Mouse (Mus musculus) layer of hippocampus, adult 9-10 months (tissue): ENCODE results near the gene Olfr267.

ENCODE experiments used
- DNase-seq: peaks from one replicate; pipeline ENCODE4 v3.0.0; 2022; ENCODE audit warnings: low spot score

Olfr267 gene

DNA sequence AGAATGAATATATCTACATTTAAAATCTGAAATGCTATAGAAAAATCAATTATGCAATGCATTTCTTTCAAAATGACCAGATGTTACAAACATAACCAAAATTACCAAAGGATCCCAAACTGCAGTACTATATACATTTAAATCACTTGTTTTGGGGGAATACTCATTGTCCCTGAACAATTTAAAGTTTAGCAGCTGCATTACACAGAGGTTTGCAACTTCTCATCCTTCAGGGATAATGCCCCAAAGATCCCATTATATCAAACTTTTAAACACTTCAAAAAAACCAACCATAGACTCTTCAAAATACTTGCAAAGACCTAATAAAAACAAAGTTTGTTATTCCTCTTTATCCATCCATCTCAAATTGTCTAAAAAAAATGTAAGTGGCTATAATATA, at the start of gene Olfr267:
TSS of gene Olfr267 (minus strand) at position 101 of the 400 bp plus-strand sequence.
- no peak for DNase-seq

DNA sequence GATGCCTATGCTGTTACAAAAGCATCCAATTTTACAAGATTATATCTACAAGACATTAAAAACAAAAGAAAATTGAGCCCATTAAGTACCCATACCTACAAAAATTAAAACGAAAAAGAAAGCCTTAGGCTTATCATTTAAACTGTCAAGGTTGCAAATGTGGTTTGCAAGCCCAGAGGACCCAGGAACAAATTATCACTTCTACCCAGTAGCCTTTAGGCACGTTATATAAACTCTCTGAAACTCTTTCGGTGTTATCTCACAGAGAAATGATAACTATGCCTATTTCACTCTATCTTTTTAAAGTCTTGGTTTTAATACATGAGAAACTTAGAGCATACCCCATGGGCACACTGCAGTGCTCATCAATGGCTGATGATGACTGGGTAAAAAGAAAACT, 45.4 kb upstream of the Olfr267 start:
- DNase-seq: no peak

DNA sequence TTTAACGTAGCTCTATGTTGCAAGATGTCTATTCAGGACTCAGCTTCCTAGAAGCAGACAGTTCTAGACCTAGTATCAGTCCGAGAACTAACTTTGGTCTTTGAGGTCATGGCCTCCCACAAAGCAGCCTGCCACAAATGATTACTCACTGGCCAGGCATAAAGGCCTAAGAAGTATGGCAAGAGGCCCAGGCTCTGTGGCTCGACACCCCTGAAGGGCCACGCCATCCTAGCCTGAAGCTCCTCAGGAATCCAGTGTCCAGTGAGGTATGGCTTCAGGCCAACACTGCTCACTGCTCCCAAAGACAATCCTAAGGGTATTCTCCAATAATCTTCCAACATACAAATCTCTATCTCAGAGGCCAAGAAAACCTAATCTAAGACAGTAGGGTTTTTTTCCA, 38.4 kb upstream of the Olfr267 start:
- no peak for DNase-seq

DNA sequence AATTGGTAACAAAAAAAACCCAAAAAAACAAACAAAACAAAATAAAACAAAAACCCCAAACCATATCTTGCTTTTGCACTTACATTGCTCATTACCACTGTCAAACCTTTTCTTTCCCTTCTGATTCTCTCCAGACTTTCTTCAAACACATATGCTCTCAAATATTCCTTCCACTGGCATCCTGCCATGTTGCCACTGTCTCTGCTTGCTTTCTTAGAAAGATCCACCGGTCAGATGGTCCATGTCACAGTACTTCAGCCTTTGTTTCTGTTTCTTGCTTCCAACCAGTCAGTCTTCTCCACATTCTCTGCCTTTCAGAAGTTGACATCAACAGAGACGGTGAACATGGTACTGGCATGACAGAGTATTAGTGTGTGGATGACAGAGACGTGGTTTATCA, 857 bp downstream of the Olfr267 start:
- no peak for DNase-seq

GRCm38 (mm10) chr4:58763417-58763816, 24.1 kb downstream of the Olfr267 start:
- no peak for DNase-seq

DNA sequence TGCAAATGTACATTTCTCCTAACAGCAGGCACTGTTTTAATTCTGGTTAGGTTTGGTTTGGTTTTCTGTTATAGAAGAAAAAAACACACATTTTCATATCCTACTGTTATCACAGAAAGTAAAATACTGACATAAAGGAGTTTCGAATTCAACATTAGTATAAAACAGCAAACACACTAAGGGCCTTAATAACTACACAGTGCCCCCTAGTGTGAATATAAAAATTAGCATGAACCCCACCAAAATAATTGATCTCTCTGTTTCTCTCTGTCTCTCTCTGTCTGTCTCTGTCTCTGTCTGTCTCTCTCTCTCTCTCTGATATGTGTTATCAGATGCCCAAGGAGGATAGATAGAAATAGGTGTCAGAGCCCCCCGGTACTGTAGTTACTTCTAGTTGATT, 38.0 kb downstream of the Olfr267 start:
- DNase-seq: peak; percentile 15

DNA sequence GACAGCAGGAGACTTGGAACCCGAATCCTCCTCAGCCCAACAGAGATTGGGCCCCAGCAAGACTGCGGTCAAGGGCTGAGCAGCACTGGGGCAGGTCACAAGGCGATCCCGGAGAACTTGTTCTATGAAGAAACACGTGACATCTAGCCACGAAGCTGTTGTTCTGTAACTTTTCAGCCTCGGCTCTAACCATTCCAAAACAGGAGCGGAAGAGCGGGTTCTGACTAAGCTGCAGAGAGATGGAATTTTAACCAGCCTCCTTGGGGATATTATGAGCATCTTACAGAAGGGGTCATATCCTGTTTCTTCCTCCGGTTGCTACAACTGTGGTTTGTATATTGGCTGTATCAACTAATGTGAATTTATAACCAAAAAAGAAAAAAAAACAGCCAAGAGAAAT, 38.4 kb downstream of the Olfr267 start:
- DNase-seq: no peak

DNA sequence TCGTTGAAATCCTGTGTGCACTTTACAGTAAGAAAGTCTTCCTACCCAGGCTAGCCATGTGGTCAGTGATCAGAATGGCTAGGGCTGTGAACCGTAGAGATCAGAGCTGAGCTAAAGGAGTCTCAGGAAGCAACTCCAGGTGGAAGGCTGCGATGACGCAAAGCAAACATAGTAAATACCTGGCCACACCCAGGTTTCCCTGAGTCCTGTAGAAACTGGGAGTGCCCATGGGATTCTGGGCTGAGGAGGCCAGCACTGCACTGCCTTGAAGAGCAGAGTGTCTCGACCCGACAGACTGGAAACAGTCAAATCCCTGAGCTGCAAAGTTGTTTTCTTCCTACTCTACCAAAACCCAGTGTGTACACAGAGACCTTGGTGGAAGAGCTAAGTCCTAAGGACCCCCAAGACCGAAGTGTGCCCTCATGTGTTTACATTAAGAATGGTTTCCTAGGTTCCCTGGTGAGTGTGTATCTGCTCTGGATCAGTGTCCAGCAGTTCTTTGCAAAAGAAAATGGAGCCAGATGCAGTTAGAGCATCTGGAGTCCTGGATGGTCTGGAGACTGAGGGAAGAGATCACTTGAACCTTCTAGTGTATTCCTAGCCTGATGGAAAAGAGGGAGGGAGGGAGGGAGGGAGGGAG, 41.8 kb downstream of the Olfr267 start:
- DNase-seq: no peak

DNA sequence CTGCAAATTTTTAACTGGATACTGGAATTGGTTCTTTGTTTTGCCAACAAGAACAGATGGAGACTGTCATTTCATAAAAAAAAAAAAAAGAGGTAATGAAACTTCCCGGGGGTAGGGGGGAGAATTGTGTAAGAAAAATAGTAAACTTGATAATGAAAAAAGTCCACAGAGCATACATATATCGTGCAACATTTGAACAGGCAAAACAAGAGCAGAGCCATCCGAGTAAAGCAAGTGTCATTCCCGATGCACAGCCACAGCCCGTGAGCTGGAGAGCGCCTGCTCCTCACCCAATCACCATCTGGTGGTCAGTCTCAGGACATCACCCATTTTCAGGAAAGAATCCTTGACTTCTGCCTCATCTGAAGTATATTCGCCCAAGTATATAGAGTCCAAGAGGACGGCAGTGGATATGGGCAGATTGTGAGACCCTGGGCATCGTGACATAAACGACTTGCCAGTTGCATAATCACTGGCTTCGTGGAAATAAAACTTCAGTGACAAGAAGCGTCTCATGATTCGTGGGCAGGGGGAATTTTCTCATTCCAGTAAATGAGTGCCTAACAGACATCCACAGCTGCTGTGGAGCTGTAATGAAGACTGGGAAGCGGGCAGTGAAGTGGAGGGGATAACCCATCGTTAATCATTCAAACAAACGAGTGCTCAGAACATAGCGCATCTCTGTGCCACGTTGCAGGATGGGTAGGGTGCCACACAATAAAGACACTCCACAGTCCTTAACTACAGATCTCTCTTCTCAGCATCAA, 50.5 kb downstream of the Olfr267 start:
- no peak for DNase-seq
